Mouse (Mus musculus) neural tube, embryonic 11.5 days (tissue): ENCODE measurements around the gene Fam161b. TPM values are rescaled to one million over a fixed set of nuclear protein-coding genes. Genes with fewer than 3 reads are reported as not detected.

ENCODE experiments used
- ATAC-seq: fragments of 200-750 bp; cut with Nextera tagmentation; 2 replicates; pipeline ENCODE4 v1.8.0; 2017; ENCODE audit warnings: moderate number of reproducible peaks, mild to moderate bottlenecking, moderate TSS enrichment, moderate library complexity; ENCODE audit not compliant: insufficient read depth, low FRiP score, low TSS enrichment
- DNase-seq: peaks from one replicate; pipeline ENCODE4 v3.0.0-alpha.2; 2015; ENCODE audit warnings: low spot score
- H3K27ac ChIP-seq: fragments of 300-500 bp; sonication (generic); 2 replicates; pipeline ENCODE4 v1.5.1; 2014; ENCODE audit warnings: low read depth, mild to moderate bottlenecking, low read length
- H3K27me3 ChIP-seq: fragments of 300-500 bp; sonication (generic); 2 replicates; pipeline ENCODE4 v1.6.1; 2014; ENCODE audit warnings: mild to moderate bottlenecking, low read length, mixed read lengths; ENCODE audit not compliant: control insufficient read depth, insufficient read depth
- H3K36me3 ChIP-seq: fragments of 300-500 bp; sonication (generic); 2 replicates; pipeline ENCODE4 v1.6.1; 2014; ENCODE audit warnings: mild to moderate bottlenecking, low read length, moderate library complexity, mixed read lengths; ENCODE audit not compliant: control insufficient read depth, insufficient read depth
- H3K4me1 ChIP-seq: fragments of 300-500 bp; sonication (generic); 2 replicates; pipeline ENCODE4 v1.6.1; 2014; ENCODE audit warnings: low read length, mixed read lengths; ENCODE audit not compliant: control insufficient read depth, insufficient read depth
- H3K4me2 ChIP-seq: fragments of 300-500 bp; sonication (generic); 2 replicates; pipeline ENCODE4 v1.6.1; 2014; ENCODE audit warnings: low read depth, mild to moderate bottlenecking, moderate library complexity
- H3K4me3 ChIP-seq: fragments of 300-500 bp; sonication (generic); 2 replicates; pipeline ENCODE4 v1.5.1; 2014; ENCODE audit warnings: low read depth, low read length
- H3K9ac ChIP-seq: fragments of 300-500 bp; sonication (generic); 2 replicates; pipeline ENCODE4 v1.6.1; 2014; ENCODE audit warnings: mild to moderate bottlenecking, low read length
- H3K9me3 ChIP-seq: fragments of 300-500 bp; sonication (generic); 2 replicates; pipeline ENCODE4 v1.6.1; 2016; ENCODE audit warnings: low read length; ENCODE audit not compliant: control insufficient read depth
- WGBS: fragments of 180-500 bp; shearing (Covaris S2); extraction: QIAGEN DNeasy Blood & Tissue Kit; methylation state at CpG from one replicate; pipeline ENCODE4 v1.1.7; 2014; 5-methylcytosine and 5-hydroxymethylcytosine counted together
- polyA plus RNA-seq: library from polyadenylated mRNA; unstranded; fragments of >200 nt; fragmentation: Nextera tagmentation; extraction: Ambion mirVana; gene quantifications from 2 replicates; pipeline ENCODE4 v1.2.1, GENCODE M21; 2014

Fam161b gene
- polyA plus RNA-seq, 1 experiment from 2014 or later = 7.5 TPM

DNA sequence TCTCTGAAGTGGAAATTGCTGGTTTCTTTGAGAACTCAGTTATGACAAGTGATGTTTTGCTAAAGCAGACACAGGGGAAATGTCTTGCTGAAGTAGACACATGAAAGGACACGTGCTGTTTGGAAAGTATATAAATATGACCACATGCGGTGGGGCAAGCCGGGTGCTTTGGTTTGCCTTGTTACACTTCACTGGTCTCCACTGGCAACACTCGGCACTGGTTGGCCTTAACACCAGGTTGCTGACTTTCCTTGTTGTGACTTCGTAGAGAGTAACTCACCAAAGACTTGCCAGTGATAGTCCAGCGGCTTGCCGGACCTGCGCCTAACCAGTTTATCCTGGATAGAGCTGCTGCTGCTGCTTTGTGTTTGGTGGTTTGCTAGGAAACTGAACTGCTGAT, 26.5 kb upstream of the Fam161b start:
- Histone ChIP-seq H3K9me3 (no peaks in the 10 kb centered on the region), H3K4me3 (no peak overlapping the region), H3K27ac (no peak overlapping the region), H3K4me2 (no peak overlapping the region), H3K9ac (no peak overlapping the region), H3K36me3 (no peaks in the 10 kb centered on the region), H3K27me3 (no peaks in the 10 kb centered on the region), H3K4me1 (no peaks in the 10 kb centered on the region)
- ATAC-seq (no peak), DNase-seq (peak; percentile 2)
- WGBS = 81% methylated on average over 8 of the region's 8 CpGs

DNA sequence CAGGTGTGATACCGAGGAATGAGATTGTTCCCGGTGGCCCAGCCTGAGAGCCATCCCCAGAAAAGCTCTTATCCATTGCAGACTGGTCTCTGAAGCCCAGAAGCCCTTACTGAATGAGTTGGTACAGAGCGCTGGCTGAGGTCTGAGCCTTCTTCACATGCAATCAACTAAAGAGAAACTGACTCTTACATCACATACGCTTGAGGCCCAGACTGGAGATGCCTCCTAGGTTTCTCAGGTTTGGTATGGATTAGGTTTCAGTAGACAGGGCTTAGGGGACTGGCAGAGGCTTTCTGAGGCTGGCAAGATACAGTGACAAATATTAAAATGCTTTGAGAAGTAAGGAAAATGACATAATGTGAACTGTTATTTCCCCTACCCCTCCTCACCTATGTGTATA, 23.8 kb upstream of the Fam161b start:
- Histone ChIP-seq H3K27ac (no peak overlapping the region), H3K9me3 (no peaks in the 10 kb centered on the region), H3K27me3 (no peaks in the 10 kb centered on the region), H3K9ac (no peak overlapping the region), H3K4me1 (no peaks in the 10 kb centered on the region), H3K36me3 (no peaks in the 10 kb centered on the region), H3K4me2 (no peak overlapping the region), H3K4me3 (no peak overlapping the region)
- ATAC-seq (no peak), DNase-seq (no peak)
- 93% methylated on average over 4 of the region's 4 CpGs for WGBS

DNA sequence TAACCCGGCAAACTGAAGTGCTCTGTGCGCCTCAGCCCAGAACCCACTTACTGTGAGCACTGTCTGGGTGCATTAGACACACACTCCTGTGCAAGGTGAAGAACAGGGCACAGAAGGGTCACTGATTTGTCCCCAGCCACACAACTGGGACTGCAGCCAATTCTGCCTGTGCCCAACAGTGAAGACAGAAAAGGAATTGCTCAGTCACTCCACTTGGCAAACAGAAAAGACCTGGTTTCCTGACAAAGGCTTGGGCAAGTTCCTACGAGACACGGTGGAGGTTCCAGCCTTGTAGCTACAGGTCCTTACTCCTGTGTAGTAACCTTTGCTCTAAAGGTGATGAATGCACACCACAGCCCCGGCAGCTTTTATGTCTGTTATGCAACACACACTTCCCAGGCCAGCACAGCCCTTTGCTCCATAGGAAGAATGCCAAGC, 23.0 kb upstream of the Fam161b start:
- H3K9me3 ChIP-seq = no peaks in the 10 kb centered on the region
- WGBS = 84% methylated on average over 5 of the region's 5 CpGs
- no peak overlapping the region for H3K27ac ChIP-seq
- no peak overlapping the region for H3K4me2 ChIP-seq
- DNase-seq = no peak
- H3K4me1 ChIP-seq = no peaks in the 10 kb centered on the region
- no peaks in the 10 kb centered on the region for H3K27me3 ChIP-seq
- H3K9ac ChIP-seq = no peak overlapping the region
- ATAC-seq = no peak
- no peaks in the 10 kb centered on the region for H3K36me3 ChIP-seq
- H3K4me3 ChIP-seq = no peak overlapping the region

DNA sequence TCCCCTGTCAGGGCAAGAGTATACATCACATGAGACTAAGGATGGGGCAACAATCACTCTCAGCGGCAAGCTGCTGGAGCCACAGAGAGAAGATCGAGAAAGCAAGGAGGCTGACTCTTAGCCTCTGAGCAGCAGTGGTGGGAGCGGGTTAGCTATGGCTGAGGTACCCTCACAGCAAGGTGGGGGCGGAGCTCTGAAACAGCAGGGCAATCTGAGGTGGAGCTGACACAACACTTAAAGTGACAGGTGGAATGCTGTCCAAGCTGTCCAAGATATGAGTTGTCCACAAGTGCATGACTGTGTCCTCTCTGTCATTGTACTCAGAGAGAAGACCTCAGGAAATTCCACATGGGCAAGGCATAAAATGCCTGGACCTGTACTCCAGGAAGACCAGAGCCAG, 20.7 kb upstream of the Fam161b start:
- WGBS = 86% methylated on average over 4 of the region's 4 CpGs
- DNase-seq (no peak), ATAC-seq (no peak)
- H3K4me1 ChIP-seq = no peaks in the 10 kb centered on the region
- no peaks in the 10 kb centered on the region for H3K9me3 ChIP-seq
- H3K4me3 ChIP-seq = no peak overlapping the region
- no peak overlapping the region for H3K27ac ChIP-seq
- no peaks in the 10 kb centered on the region for H3K36me3 ChIP-seq
- H3K27me3 ChIP-seq = no peaks in the 10 kb centered on the region
- no peak overlapping the region for H3K9ac ChIP-seq
- no peak overlapping the region for H3K4me2 ChIP-seq

DNA sequence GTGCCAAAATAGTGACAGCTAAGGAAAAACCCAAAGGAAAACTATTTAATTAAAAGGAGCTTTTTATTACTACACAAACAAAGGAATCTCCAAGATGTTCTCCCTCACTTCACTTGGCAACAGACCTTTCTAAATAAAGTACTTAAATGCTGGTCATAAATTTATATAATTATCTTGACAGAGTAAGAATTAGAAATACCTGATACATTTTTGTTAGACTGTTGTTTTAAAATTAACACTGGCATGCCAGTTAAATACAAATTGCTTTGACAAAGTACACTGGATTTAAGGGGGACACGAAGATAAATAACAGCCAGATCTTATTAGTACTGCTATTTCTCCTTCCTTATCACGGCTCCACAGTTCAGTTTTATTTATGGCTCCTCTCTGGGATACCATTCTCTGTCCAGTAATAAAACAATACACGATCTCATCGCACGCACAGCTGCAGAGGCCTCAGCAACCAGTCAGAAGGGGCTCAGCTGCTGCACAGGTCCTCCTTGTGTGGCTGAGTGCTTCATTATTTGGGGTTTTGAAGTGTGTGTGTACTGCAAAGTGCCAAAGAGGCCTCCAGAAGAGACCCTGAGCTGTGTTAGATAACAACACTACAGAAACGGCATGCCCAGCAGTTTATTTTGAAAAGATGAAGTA, 12.3 kb upstream of the Fam161b start:
- WGBS = 67% methylated on average over 6 of the region's 6 CpGs
- H3K27me3 ChIP-seq = no peaks in the 10 kb centered on the region
- no peak for ATAC-seq
- no peaks in the 10 kb centered on the region for H3K9me3 ChIP-seq
- H3K4me2 ChIP-seq = no peak overlapping the region
- H3K4me1 ChIP-seq = no peaks in the 10 kb centered on the region
- peaks cover 10% of the 10 kb centered on the region; the same call in 1 of the 2 replicates for H3K36me3 ChIP-seq
- no peak for DNase-seq
- no peak overlapping the region for H3K27ac ChIP-seq
- no peak overlapping the region for H3K4me3 ChIP-seq
- H3K9ac ChIP-seq = no peak overlapping the region

DNA sequence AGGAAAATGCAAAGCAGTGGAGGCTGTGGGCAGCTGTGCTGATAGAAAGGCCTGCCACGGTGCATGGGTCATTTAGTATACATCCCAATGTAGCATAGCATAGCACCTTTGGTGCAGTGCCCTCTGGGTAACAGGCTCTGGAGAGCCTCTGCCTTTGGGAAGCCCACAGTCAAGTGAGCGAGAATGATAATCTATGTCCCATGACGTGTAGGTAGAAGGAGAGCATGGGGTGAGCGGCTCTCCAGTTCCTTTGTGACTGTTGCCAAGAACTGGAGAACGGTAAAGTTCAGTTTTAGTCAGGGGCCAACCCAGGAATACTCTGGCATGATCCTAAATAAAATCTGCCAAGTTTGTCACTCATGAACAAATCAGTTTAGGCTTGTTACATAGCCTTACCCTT, 10.0 kb upstream of the Fam161b start:
- Histone ChIP-seq H3K4me1 (no peaks in the 10 kb centered on the region), H3K36me3 (peaks cover 13% of the 10 kb centered on the region), H3K4me3 (no peak overlapping the region), H3K9me3 (no peaks in the 10 kb centered on the region), H3K27ac (no peak overlapping the region), H3K9ac (no peak overlapping the region), H3K4me2 (no peak overlapping the region), H3K27me3 (no peaks in the 10 kb centered on the region)
- 93% methylated on average over 5 of the region's 5 CpGs for WGBS
- ATAC-seq (no peak), DNase-seq (no peak)

DNA sequence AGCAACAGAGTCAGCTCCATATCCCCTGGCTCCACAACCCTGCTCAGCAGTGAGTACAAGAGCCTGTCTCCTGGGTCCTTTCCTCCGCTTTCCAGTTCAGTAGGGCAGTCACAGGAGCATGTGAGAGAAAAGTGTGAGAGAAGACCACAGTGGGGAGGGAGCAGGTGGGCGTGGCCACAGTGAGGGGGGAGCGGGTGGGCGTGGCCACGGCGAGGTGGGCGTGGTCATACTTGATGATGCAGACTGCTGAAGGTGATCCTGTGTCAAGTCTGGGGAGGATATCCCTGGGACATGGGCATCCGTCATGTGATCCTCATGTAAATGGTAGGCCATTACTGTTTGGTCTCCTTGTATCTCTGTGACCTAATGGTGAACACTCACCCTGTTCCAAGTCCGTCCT, 5.3 kb upstream of the Fam161b start:
- Histone ChIP-seq H3K4me2 (no peak overlapping the region), H3K4me3 (no peak overlapping the region), H3K9ac (no peak overlapping the region), H3K4me1 (peaks cover 7% of the 10 kb centered on the region; the same call in 1 of the 2 replicates), H3K36me3 (peaks cover 10% of the 10 kb centered on the region), H3K27ac (no peak overlapping the region), H3K9me3 (no peaks in the 10 kb centered on the region), H3K27me3 (no peaks in the 10 kb centered on the region)
- DNase-seq (no peak), ATAC-seq (no peak)
- 69% methylated on average over 9 of the region's 9 CpGs for WGBS

DNA sequence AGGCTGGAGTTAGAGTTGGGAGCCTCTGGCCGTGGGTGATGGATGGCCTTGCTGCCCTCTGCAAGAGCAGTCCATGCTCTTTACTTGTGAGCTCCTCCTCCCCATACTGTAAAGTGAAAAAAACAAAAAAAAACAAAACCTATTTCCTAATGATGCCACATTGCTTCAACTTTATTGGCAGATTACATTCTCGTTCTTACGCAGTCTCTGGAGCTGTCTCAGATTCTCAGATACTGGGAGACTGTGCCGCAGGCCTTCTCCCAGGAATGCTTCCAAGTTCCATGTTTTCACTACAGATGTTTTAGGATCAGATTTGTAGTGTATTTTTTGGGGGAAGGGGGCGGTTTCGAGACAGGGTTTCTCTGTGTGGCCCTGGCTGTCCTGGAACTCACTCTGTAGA, 3.5 kb upstream of the Fam161b start:
- peaks cover 5% of the 10 kb centered on the region; the same call in 1 of the 2 replicates for H3K36me3 ChIP-seq
- H3K4me1 ChIP-seq = peaks cover 7% of the 10 kb centered on the region; the same call in 1 of the 2 replicates
- H3K4me3 ChIP-seq = no peak overlapping the region
- DNase-seq (no peak), ATAC-seq (no peak)
- H3K9me3 ChIP-seq = no peaks in the 10 kb centered on the region
- WGBS = 93% methylated on average over 6 of the region's 6 CpGs
- H3K4me2 ChIP-seq = no peak overlapping the region
- H3K27ac ChIP-seq = no peak overlapping the region
- no peaks in the 10 kb centered on the region for H3K27me3 ChIP-seq
- no peak overlapping the region for H3K9ac ChIP-seq

DNA sequence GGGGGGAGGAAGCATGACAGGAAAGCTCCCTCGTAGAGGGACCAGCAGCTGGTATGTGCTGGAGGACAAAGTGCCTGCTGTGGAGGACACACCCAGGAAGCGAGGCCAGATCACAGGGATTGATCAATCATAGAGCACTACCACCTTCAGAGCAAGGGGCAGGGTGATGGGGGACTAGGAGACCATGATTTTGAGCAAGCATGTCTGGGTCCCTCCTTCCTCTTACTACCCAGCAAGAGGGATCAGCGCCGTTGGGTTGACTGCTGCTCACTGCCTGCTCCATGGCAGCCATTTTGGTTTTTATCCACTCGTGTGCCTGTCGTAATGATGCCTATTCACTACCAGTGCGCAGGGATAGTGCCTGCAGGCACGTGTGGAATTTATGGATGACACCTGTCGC, 2.7 kb upstream of the Fam161b start:
- Histone ChIP-seq H3K27me3 (no peaks in the 10 kb centered on the region), H3K36me3 (peaks cover 3% of the 10 kb centered on the region; the same call in 1 of the 2 replicates), H3K4me3 (no peak overlapping the region), H3K9me3 (no peaks in the 10 kb centered on the region), H3K4me2 (no peak overlapping the region), H3K4me1 (peaks cover 7% of the 10 kb centered on the region; the same call in 1 of the 2 replicates), H3K9ac (no peak overlapping the region), H3K27ac (no peak overlapping the region)
- DNase-seq (no peak), ATAC-seq (no peak)
- 83% methylated on average over 9 of the region's 9 CpGs for WGBS
